Mouse (Mus musculus) urinary bladder, postnatal 10 days (tissue): ENCODE results near the gene Prkaa2.

Experiments used
- DNase-seq: peaks from one replicate; pipeline ENCODE4 v3.0.0; 2022; ENCODE audit warnings: low spot score

Gene Prkaa2

DNA sequence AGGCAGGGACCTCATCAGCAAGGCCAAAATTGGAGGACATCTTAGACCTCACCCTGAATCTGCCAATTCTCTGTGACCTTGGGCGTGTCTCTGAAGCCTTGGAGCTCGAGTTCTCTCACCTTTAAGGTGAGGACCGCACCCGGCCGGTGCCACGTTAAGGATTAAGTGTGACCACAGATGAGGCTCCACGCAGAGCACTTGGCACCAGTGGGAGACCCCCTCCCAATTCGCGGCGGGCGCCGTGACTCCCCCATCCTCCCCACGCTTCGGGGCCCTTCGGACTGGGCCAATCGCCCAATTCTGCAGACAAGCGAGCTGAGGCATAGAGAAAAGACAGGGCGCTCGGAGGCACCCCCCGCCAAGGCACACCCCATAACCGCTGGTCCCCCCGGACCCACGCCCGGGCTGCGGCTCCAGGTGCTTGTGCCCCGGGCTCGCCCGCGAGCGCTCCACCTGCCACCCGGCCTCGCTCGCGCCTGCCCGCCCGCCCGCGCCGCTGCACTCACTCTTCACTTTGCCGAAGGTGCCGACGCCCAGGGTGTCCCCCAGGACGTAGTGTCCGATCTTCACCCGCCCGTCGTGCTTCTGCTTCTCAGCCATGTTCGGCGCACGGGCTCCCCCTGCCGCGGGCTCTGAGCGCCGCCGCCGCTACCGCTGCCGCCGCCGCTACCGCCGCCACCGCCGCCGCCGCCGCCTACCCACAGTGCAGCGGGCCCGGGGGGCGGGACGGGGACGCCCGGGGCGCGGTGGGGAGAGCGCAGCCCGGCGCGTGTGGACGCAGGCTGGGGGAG, at the start of gene Prkaa2:
Gene Prkaa2 (minus strand): TSS at position 692 of the 791 bp plus-strand sequence.
- peak; percentile 18 for DNase-seq

DNA sequence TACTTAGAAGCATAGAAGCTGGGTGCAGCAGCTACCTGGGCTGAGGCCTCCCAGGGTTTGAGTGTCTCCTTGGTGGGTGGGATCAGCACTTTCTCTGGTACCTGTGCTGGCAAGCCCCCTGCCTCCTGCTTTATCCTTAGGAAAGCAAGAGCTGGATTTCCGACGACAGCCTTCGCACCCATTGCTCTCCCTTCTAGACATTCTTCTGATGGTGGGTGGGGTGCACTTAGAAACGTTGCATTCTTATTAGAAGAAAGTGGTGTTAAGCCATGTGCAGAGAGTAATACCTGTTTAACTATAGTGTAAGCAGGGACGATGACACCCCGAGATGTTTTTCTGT, 49.8 kb upstream of the Prkaa2 start:
- no peak for DNase-seq

DNA sequence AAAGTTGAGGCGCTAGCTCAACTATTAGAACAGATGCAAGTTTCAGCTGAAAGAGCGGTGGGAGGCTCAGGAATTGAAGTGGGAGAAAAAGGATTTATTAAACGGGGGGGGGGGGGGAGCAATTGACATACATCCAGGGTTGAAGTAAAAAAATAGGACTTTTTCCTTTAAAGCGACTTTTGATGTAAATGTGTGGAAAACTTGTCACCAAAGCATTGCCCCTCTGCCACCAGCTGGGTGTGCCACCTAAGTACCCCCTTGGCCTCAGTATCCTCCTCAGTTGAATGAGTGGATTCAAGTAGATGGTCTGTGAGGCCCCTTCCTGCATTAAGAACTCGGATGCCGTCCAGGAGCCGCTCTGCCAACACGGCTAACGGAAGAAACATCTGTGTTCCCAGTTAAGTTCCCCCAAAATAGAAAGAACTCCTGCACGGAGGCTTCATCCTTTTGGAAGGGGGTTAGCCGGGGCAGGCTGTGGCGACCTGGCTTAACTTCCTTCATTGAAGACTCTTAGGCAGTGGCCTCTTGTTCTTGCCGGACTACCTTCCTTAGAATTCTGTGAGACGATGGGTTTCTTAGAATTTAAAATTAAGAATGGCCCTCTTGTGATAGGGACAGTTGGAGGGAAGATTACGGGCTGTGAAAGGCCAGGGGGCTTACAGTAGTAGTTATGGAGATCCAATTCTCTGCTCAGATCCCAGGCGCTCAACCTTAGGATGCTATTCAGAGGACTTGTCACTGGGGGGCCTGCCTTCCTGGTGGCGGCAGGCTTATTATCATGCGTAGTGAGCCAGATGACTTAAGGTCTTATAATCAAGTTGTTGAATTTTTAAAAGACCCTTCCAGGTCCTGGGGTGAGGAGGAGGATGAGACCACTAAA, 49.2 kb upstream of the Prkaa2 start:
- DNase-seq = no peak

DNA sequence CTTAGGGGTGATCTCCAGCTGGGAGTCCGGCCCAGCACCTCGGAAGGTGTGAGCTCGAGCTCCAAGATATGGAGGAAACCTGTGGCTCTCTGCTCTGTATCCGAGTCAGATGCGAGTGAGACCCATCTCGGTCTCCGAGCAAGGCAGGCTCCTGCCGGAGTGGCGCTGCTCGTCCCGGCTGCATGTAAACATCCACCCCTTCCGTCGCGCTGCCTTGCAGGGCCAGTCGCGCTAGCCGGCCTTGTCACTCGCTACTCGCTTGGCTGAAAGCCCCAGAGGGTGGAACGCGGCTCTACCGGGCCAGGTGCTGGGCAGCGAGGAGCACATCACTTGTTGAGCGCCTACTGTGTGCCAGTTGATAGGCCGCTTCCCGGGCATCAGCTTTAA, 48.5 kb upstream of the Prkaa2 start:
- DNase-seq = peak; percentile 28

DNA sequence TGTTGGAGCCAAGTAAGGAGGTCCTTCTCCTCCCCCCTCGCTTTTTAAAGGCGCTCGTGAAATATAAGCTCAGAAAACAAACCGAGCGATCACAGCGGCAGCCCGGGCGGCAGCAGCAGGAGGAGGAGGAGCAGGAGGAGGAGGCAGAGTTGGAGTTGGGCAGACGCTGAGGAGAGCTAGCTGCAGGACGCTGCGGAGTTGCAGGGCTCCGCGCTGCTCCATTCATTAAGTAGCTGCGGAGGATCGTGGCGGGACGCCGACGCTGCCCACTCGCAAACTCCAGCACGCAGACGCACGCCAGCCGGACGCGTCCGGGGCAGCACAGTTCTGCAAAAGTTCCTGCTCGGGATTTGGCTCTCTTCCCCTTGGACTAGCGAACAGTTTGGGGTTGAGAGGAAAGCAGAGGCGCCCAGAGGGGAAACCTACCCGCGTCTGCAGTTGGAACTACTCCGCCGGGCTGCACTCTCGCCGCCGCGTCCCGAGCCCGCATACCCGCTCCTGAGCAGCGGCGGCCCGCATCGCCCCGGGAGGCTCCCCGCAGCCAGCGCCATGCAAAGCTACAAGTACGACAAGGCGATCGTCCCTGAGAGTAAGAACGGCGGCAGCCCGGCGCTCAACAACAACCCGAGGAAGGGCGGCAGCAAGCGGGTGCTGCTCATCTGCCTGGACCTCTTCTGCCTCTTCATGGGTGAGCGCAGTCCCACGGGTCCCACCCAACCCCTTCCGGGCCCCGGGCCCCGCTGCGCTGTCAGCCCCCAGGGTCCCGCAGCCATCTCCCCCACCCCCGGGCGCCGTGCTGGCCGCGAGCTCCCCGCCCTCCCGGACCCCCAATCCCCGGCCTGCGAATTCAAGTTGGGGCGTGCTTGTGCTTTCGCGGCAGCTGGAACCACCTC, 47.8 kb upstream of the Prkaa2 start, which contains the start of gene Plpp3:
Gene Plpp3 (plus strand): TSS at position 72 of the 893 bp plus-strand sequence.
- DNase-seq = peak; percentile 65

DNA sequence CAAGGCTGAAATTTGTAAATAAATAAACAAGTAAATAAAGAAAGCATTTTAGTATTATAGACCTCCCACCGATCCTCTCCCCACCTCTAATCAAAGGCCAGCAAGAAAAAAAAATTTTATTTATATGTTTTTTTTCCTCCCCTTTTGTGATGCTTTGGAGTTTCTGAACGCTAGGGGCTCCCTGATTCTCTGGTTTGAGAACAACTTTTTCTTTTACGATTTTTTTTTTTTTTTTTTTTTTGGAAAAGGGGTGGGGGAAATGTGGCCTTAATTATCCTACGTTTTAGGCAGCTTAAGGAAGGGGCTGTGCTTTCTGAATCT, 47.2 kb upstream of the Prkaa2 start:
- no peak for DNase-seq

DNA sequence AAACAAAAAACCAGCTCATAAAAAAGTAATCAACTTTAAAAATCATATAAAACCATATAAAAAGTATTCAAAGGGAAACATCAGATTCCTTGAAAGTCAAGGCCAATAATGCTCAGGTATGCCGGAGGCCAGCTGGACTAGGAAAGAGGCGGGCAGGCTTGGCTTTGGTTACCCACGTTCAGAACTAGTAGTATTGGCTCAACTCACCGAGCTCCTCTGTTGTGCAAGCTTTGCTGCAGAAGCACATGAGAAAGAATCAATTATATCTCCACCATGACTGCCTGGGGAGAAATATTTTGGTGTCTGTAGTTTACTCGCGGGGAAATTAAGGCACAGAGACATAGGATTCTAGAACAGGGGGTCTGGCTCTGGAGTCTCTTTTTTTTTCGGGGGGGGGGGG, 46.6 kb upstream of the Prkaa2 start:
- no peak for DNase-seq

DNA sequence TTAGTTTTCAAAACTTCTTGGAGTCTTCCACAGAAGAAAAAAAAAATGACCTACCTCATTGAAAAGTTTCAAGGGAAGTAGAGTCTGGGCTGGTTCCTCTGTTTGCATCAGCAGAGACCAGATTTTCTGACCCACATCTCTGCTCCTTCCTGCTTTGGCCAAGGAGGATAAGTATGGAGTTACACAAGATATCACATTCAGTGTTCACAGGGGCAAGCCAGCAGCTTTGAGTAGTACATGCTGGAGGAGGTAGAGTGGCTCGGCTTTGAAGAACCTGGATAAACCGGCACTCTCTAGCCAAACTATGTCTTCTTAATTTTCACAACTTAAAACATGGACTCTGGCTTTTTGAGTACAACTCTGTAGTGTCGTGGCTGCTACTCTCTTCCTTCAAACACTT, 43.5 kb upstream of the Prkaa2 start:
- DNase-seq = no peak

DNA sequence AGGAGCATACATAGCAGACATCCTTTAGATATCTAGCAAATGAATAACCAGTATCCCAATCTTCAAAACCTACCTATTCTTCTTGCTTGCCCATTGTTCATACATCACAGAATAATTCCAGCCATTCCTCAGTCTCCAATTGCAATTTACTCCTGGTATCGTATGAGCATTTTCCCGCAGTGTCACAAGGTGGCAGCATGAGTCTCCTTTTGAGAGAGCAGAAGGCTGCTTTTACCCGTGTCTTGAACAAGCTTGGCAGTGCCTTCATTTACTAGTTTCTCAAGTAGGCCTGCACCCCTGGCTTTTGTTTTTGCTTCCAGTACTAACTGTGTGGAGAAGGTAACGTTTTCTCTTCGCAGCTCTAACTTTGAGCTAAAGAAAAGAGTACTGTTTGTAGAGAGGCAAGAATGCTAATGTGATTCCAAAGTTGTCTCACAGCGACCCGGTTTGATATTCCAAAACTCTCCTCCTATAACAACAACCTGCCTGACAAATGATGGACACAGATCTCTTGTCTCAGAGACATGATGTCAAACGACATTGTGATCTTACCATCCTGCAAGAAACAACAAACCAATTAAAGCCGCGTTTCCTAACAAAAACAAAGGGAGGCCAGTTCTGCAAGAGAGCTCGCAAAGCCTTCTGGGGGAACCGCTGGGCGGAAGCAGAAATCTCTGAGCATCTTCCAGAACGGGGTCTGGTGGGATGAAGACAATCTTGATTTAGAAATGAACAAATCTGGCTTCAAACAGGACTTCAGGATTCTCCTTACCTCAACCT, 42.4 kb upstream of the Prkaa2 start:
- DNase-seq = no peak

DNA sequence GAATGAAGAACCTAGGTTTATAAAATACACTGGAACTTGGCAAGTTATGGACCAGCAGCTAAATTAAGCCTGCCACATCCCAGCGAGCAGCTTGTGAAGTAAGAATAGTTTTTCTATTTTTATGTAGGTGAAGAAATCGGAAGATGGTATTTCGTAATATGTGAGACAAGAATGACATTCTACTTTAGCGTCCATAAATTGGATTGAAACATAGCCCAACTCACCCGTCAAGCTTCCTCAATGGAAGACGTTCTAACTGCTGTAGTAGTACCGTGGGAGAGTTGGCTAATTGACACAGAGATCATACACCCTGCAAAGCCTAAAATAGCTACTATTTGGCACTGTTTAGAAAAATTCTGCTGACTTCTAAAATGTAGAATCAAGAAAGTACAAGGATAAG, 39.8 kb upstream of the Prkaa2 start:
- DNase-seq = no peak

DNA sequence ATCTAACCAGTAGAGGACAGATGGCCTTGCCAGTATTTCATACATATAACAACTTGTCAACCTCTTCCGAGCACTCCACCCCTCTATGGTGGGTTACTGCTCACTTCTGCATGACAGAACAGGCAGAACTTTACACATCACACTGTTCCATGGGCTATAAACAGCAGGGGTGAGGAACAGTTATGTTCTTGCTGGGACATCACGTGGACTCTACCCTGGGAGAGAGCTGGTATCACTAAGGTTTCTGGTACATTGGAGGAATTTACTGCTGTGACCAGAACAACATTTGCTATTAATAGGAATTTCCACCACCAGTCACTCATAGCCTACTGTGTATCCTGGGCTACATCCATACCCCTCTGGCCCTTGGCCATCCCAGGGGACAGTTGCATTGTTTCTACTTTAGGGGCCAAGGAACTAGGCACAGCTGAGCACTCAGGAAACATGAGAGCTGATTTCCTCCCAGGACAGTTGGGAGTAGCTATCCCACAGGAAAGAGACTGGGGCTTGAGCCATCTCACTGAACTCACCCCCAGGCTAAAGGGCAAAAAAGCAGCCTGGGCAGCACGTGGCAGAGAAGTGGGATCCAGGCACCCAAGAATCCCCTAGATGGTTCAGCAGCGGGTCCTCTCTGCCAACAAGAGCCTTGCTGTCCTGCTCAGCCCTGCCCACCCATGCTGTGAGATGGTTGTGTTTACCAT, 23.8 kb upstream of the Prkaa2 start:
- DNase-seq = no peak

DNA sequence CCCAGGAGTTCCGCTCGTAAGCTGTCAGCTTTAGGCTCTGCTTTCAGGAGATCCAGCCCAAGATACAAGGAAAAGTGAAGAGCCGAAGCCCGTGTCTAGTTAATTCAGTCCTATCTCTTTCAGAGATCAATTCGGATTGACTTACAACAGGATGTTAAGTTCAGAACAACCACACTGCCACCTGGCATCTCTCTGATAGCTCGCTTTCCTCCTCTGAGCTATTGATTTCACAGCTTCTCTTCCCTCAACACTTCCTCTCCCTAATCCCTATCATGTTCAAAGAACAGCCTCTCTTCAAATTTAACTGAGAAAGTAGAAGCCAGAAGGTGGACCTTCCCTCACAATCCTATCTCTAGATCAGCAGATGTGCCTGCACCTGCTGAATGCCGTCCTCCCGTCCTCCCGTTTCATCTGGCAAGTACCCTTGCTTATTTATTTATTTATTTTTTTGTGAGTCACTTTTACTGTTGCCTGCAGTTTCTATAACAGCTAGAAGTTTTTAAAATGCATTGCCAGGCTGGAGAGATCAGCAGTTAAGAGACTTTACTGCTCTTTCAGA, 22.1 kb upstream of the Prkaa2 start:
- no peak for DNase-seq

DNA sequence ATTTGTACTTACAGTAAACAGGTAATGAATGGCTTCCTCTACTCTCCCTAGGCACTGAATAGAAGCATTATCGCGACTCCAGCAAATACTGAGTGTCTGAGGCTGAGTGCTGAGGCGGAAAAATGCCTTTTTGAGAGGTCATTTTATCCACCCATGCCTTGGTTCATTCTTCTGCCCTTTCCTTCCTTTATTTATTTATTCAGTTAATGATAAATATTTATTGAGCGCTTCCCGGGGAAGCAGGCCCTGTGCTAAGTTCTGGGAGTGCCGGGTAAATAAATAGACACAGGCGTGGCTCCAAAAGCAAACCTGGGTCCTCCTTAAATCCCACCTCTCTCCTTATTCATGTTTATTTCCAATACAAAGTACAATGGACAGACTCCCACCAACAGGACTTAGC, 19.5 kb upstream of the Prkaa2 start:
- DNase-seq = no peak

DNA sequence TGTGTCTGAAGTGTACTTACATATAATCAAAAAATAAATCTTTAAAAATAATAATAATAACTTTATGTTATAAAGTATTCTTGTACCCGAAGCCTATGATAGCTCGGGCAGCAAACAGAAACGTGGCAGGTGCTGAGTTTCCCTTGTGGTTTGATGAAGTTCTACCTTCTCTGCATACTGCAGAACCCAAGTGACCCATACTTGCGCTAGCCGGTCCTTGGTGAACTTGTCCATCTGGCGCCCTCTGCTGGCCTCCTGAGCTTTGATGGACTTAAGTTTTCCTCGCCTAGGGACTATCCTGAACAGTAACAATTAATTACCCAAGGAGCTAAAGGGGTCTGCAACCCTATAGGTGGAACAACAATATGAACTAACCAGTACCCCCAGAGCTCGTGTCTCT, 12.7 kb upstream of the Prkaa2 start:
- peak; percentile 24 for DNase-seq

DNA sequence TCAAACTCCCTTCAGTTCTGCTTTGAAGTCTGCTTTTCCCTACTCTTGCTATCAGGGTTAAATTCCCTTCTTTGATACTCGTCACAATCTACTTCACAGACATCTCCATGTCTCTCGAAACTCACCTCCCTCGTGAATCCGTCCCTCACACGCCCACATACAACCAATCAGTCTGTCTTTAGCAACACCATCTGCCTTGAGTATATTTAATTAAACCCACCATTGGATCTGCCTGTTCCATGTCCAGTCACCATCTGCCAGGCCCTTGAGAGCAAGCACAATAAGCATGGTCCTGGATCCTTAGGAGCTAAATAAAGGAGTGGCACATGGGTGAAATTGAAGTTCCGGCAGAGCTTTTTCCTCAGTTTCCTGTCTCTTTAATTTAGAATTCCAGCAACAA, 11.4 kb upstream of the Prkaa2 start:
- DNase-seq = no peak

DNA sequence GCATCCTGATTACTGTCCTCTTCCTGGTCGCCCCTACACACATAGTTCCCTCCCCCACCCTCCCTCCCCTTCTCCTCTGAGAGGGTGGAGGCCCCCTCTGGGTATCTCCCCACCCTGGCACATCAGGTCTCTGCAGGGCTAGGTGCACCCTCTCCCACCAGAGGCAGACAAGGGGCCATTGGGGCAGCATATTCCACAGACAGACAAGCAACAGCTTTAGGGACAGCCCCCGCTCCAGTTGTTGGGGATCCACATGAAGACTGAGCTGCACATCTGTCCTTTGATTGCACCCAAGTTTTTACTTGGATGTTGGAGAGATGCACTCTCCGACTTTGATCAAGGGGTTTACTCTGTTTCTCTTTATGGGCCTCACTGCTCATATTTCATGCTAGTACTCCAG, 3.8 kb upstream of the Prkaa2 start:
- DNase-seq = no peak

DNA sequence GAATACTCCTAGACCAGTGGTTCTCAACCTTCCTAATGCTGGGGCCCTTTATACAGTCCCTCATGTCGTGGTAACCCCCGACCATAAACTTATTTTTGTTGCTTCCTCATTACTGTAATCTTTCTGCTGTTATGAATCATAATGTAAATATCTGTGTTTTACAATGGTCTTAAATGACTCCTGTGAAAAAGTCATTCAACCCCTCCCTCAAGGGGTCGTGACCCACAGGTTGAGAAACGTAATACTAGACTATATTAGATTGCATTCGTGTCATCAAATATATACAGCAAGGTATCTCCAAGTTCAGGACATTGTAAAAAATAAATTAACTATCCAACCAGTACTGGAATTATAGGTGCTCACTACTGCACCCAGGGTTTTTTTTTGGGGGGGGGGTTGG, 3.4 kb upstream of the Prkaa2 start:
- no peak for DNase-seq

DNA sequence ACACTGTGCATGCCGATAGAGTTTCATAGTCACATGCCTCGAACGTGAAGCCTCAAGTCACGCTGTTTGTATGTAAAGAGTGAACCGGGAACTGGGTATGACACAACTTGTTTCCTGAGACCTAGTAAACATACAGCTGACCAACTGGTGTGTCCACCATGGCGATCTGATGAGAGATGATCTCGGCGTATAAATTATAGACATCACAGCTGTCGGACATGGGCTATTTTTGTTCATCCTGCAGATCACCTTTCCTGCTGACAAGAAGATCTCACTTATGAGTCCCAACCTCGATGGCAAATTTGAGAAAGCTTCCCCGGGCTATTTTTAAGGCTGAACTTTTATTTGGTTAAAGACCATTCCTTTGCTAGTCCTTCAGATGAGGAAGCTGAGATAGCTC, 2.1 kb upstream of the Prkaa2 start:
- no peak for DNase-seq

DNA sequence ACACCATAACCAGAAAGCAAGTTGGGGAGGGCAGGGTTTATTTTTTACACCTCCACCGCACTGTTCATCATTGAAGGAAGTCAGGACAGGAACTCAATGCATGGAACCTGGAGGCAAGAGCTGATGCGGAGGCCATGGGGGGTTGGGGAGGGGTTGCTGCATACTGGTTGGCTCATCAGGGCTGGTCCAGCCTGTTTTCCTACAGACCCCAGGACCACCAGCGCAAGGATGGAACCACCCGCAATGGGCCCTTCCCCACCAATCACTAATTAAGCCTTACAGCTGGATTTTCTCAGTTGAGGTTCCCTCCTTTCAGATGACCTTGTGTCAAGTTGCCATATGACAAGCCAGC, 970 bp upstream of the Prkaa2 start:
- DNase-seq = no peak

DNA sequence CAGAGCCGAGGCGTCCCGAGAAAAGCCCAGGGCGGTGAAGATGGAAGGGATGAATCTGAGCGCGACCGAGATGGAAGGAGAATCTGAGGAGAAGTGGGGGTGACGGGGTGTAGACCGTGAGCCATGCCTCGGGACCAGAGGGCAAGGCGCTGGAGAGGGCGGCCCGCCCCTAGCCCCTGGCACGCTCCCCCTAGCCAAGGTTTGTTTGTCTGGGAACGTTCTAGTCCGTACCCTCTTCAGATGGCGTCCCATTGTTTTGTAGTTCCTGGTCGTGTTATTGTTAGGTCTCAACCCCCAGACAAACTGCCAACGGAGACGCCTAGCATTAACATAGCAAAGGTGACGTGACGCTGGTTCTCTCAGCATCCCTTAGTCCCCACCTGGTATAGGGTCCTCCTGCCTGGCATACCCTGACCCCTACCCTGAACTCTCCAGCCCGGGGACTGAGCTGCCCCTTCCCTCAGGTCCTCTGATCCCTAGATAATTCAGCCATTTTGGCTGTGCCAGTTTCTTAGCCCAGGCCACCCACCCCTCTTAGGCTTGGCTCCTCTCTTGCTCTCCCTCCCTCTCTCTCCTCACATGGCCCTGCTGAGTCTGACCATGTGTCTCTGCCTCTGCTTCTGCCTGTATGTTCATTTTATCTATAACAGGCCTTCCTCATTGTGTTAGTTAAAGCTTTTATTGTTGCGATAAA, 447 bp upstream of the Prkaa2 start:
- DNase-seq = no peak
